Mouse (Mus musculus): ENCODE data around the gene Tmtc3. TPM values are rescaled to one million over a fixed set of nuclear protein-coding genes. Genes with fewer than 3 reads are reported as not detected.
"Not testable (repeated sequence)": the region's sequence is repeated elsewhere in the genome, so short reads cannot be mapped to it uniquely, and the experiment has no call there.

Gene Tmtc3
- polyA plus RNA-seq, 1 experiment from 2014 or later: 23.4 TPM

- no peaks in the 10 kb centered on the region for H3K4me1 ChIP-seq
- peaks cover 19% of the 10 kb centered on the region for H3K36me3 ChIP-seq
- no peak overlapping the region for H3K27ac ChIP-seq
- no peak overlapping the region for H3K9ac ChIP-seq
- no peak for ATAC-seq (ENCODE audit: insufficient number of reproducible peaks, insufficient read depth, low FRiP score, low TSS enrichment, low read depth)
- no peak overlapping the region for H3K4me3 ChIP-seq
- no peaks in the 10 kb centered on the region for H3K27me3 ChIP-seq
- H3K4me2 ChIP-seq: no peak overlapping the region
- no peaks in the 10 kb centered on the region for H3K9me3 ChIP-seq
These were observed 37.8 kb downstream of the Tmtc3 start for GRCm38 (mm10) chr10:100449394-100449793.

DNA sequence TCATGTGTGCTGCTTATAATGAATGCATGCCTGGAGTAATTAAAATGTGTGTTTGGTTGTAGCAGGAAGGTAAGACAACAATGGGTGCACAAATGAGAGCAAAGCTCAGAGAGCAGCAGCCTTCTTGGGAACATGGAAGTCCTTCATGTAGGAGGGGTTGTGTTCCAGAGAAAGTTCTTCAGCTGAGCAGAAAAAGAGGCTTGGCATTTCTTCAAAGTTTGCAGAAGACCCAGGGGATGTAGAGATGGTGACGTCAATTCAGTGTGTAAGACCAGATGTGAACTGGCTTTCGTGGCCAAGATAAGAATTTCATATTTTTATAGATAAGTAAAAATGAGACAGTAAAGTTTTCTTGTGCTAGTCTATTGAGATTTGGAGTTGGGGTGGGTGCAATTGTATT lies 59.6 kb downstream of the Tmtc3 start:
- Histone ChIP-seq H3K27ac (no peak overlapping the region), H3K27me3 (no peaks in the 10 kb centered on the region), H3K4me3 (no peak overlapping the region), H3K9me3 (no peaks in the 10 kb centered on the region), H3K4me1 (no peaks in the 10 kb centered on the region), H3K9ac (no peak overlapping the region), H3K36me3 (no peaks in the 10 kb centered on the region), H3K4me2 (no peak overlapping the region)
- no peak for ATAC-seq (ENCODE audit: insufficient number of reproducible peaks, insufficient read depth, low FRiP score, low TSS enrichment, low read depth)
- 82% methylated on average over 2 of the region's 2 CpGs for WGBS

- Histone ChIP-seq H3K9me3 (no peaks in the 10 kb centered on the region), H3K27me3 (no peaks in the 10 kb centered on the region), H3K36me3 (no peaks in the 10 kb centered on the region), H3K27ac (no peak overlapping the region), H3K4me2 (no peak overlapping the region), H3K9ac (no peak overlapping the region), H3K4me1 (no peaks in the 10 kb centered on the region), H3K4me3 (no peak overlapping the region)
- 83% methylated on average over 7 of the region's 7 CpGs for WGBS
- no peak for ATAC-seq (ENCODE audit: insufficient number of reproducible peaks, insufficient read depth, low FRiP score, low TSS enrichment, low read depth)
These were observed 71.6 kb downstream of the Tmtc3 start for GRCm38 (mm10) chr10:100415566-100415965.

GRCm38 (mm10) chr10:100402301-100402700 lies 84.8 kb downstream of the Tmtc3 start:
- H3K9ac ChIP-seq; H3K36me3 ChIP-seq; H3K27me3 ChIP-seq; H3K4me3 ChIP-seq; H3K4me2 ChIP-seq; H3K4me1 ChIP-seq; H3K9me3 ChIP-seq; H3K27ac ChIP-seq; ATAC-seq (ENCODE audit: insufficient number of reproducible peaks, insufficient read depth, low FRiP score, low TSS enrichment, low read depth): not testable (repeated sequence)
- WGBS: 88% methylated on average over 6 of the region's 6 CpGs

Other genes with a start within 250 kb of the Tmtc3 start
- gene Gm4301, start 151.7 kb downstream of the Tmtc3 start, polyA plus RNA-seq (2015; fragmentation: Nextera tagmentation; extraction: Ambion mirVana): not detected in 2 replicates
- gene Gm4302, start 146.5 kb downstream of the Tmtc3 start, polyA plus RNA-seq (2015; fragmentation: Nextera tagmentation; extraction: Ambion mirVana): not detected in 2 replicates
- not detected in 2 replicates for gene Gm4303, start 141.4 kb downstream of the Tmtc3 start, polyA plus RNA-seq (2015; fragmentation: Nextera tagmentation; extraction: Ambion mirVana)
- gene Gm4305, start 136.3 kb downstream of the Tmtc3 start, polyA plus RNA-seq (2015; fragmentation: Nextera tagmentation; extraction: Ambion mirVana): not detected in 2 replicates
- gene Gm4307, start 126.0 kb downstream of the Tmtc3 start, polyA plus RNA-seq (2015; fragmentation: Nextera tagmentation; extraction: Ambion mirVana): not detected in 2 replicates
- gene Gm4312, start 104.8 kb downstream of the Tmtc3 start, polyA plus RNA-seq (2015; fragmentation: Nextera tagmentation; extraction: Ambion mirVana): not detected in 2 replicates
- 7.6 TPM in 2 replicates for gene Cep290, start 208 bp upstream of the Tmtc3 start, polyA plus RNA-seq (2015; fragmentation: Nextera tagmentation; extraction: Ambion mirVana)
- 8.2 and 8.8 TPM in 2 replicates for gene 4930430F08Rik, start 103.1 kb upstream of the Tmtc3 start, polyA plus RNA-seq (2015; fragmentation: Nextera tagmentation; extraction: Ambion mirVana)
- gene 1700017N19Rik, start 103.1 kb upstream of the Tmtc3 start, polyA plus RNA-seq (2015; fragmentation: Nextera tagmentation; extraction: Ambion mirVana): not detected in 2 replicates